Mouse (Mus musculus) CH12.LX (cell line): ENCODE data around the gene Yipf7.
A peak's percentile ranks its signal among the peaks of the same experiment; 100 is the strongest.

Source experiments
- CHD2 ChIP-seq: IDR thresholded peaks from 2 replicates; pipeline ENCODE4 v1.6.1; 2011; ENCODE audit warnings: low read length, improper control_type of control experiment
- CTCF ChIP-seq, 2 experiments: IDR thresholded peaks in 1 of 2; conservative IDR thresholded peaks in 1 of 2; 2 replicates each; pipeline ENCODE4 v1.5.1; 2011 to 2012; ENCODE audit warnings: low read depth in 2 of 2, low read length in 2 of 2, improper control_type of control experiment in 1 of 2, inconsistent platforms in 1 of 2, mild to moderate bottlenecking in 1 of 2, moderate library complexity in 1 of 2
- EP300 ChIP-seq: IDR thresholded peaks from 2 replicates; pipeline ENCODE4 v1.6.1; 2011; ENCODE audit warnings: low read length, improper control_type of control experiment
- HCFC1 ChIP-seq: IDR thresholded peaks from 2 replicates; pipeline ENCODE4 v1.6.1; 2012; ENCODE audit warnings: low read depth, mild to moderate bottlenecking, inconsistent platforms, low read length, improper control_type of control experiment
- MAFK ChIP-seq: IDR thresholded peaks from 2 replicates; pipeline ENCODE4 v1.6.1; 2011; ENCODE audit warnings: low read length, improper control_type of control experiment; ENCODE audit not compliant: insufficient replicate concordance
- NRF1 ChIP-seq: IDR thresholded peaks from 2 replicates; pipeline ENCODE4 v1.6.1; 2014; ENCODE audit warnings: low read depth, mild to moderate bottlenecking, inconsistent platforms, low read length, improper control_type of control experiment, moderate library complexity
- PAX5 ChIP-seq: IDR thresholded peaks from 2 replicates; pipeline ENCODE4 v1.6.1; 2012; ENCODE audit warnings: low read length, inconsistent platforms, mixed read lengths
- POLR2A ChIP-seq: IDR thresholded peaks from 2 replicates; pipeline ENCODE4 v1.6.1; 2011; ENCODE audit warnings: low read depth, mild to moderate bottlenecking, improper control_type of control experiment, low read length
- TCF12 ChIP-seq: IDR thresholded peaks from 2 replicates; pipeline ENCODE4 v1.6.1; 2014; ENCODE audit warnings: low read depth, mild to moderate bottlenecking, inconsistent platforms, low read length, improper control_type of control experiment
- USF1 ChIP-seq: IDR thresholded peaks from 2 replicates; pipeline ENCODE4 v1.6.1; 2014; ENCODE audit warnings: low read depth, mild to moderate bottlenecking, inconsistent platforms, low read length, improper control_type of control experiment
- USF2 ChIP-seq: conservative IDR thresholded peaks from 2 replicates; pipeline ENCODE4 v1.6.1; 2011; ENCODE audit warnings: low read depth, low read length, improper control_type of control experiment

GRCm38 (mm10) chr5:69520661-69521278 lies 21.7 kb downstream of the Yipf7 start:
- TF ChIP-seq PAX5: no peak
- TF ChIP-seq USF1: no peak
- no peak for TF ChIP-seq POLR2A
- no peak for TF ChIP-seq TCF12
- TF ChIP-seq CHD2: no peak
- TF ChIP-seq NRF1: no peak
- TF ChIP-seq CTCF (conservative IDR thresholded peaks at IDR 0.05 in 1 of 2, IDR thresholded peaks at IDR 0.05 in 1 of 2; ENCODE audit: low read depth in 2 of 2, low read length in 2 of 2): peak; percentile 45 to 74
- no peak for TF ChIP-seq EP300
- TF ChIP-seq MAFK: no peak
- TF ChIP-seq HCFC1: no peak
- TF ChIP-seq USF2: no peak
